Mouse (Mus musculus) frontal cortex, adult (tissue): ENCODE measurements around the gene Dpp9.
A peak's percentile ranks its signal among the peaks of the same experiment; 100 is the strongest.

ENCODE experiments used
- ATAC-seq: cut with Nextera tagmentation; 2 replicates; pipeline ENCODE4 v1.9.2; 2017; ENCODE audit warnings: mild to moderate bottlenecking, moderate library complexity, mixed read lengths; ENCODE audit not compliant: low TSS enrichment

Dpp9 gene

GRCm38 (mm10) chr17:56229943-56230342 lies 11.2 kb upstream of the Dpp9 start:
- peak; percentile 71 for ATAC-seq

GRCm38 (mm10) chr17:56226566-56226965 lies 7.9 kb upstream of the Dpp9 start:
- peak; percentile 46; the same call in 1 of the 2 replicates for ATAC-seq

- ATAC-seq, result no peak
These were observed 6.2 kb upstream of the Dpp9 start for GRCm38 (mm10) chr17:56224916-56225315.

- no peak for ATAC-seq
These were observed 1.1 kb upstream of the Dpp9 start for GRCm38 (mm10) chr17:56219805-56220204.

- no peak for ATAC-seq
These were observed 546 bp upstream of the Dpp9 start for GRCm38 (mm10) chr17:56219251-56219650.

- no peak for ATAC-seq
These were observed 1.0 kb downstream of the Dpp9 start for GRCm38 (mm10) chr17:56217670-56218069.

- no peak for ATAC-seq
These were observed 4.5 kb downstream of the Dpp9 start for GRCm38 (mm10) chr17:56214229-56214628.

- ATAC-seq, result no peak
These were observed 6.0 kb downstream of the Dpp9 start for GRCm38 (mm10) chr17:56212676-56213075.

- no peak for ATAC-seq
These were observed 7.6 kb downstream of the Dpp9 start for GRCm38 (mm10) chr17:56211090-56211489.

- no peak for ATAC-seq
These were observed 9.9 kb downstream of the Dpp9 start for GRCm38 (mm10) chr17:56208821-56209220.

- no peak for ATAC-seq
These were observed 10.7 kb downstream of the Dpp9 start for GRCm38 (mm10) chr17:56207963-56208530.

GRCm38 (mm10) chr17:56206986-56207674 lies 11.6 kb downstream of the Dpp9 start:
- no peak for ATAC-seq

GRCm38 (mm10) chr17:56206276-56206884 lies 12.3 kb downstream of the Dpp9 start:
- ATAC-seq, result no peak

- no peak for ATAC-seq
These were observed 15.0 kb downstream of the Dpp9 start for GRCm38 (mm10) chr17:56203729-56204128.

- ATAC-seq, result no peak
These were observed 16.2 kb downstream of the Dpp9 start for GRCm38 (mm10) chr17:56202476-56202875.

- ATAC-seq, result no peak
These were observed 17.1 kb downstream of the Dpp9 start for GRCm38 (mm10) chr17:56201642-56202041.

- no peak for ATAC-seq
These were observed 18.1 kb downstream of the Dpp9 start for GRCm38 (mm10) chr17:56200586-56200985.

GRCm38 (mm10) chr17:56196860-56197259 lies 21.8 kb downstream of the Dpp9 start:
- ATAC-seq, result no peak

GRCm38 (mm10) chr17:56194765-56195164 lies 23.9 kb downstream of the Dpp9 start:
- no peak for ATAC-seq

GRCm38 (mm10) chr17:56194357-56194756 lies 24.3 kb downstream of the Dpp9 start:
- no peak for ATAC-seq

- no peak for ATAC-seq
These were observed 27.4 kb downstream of the Dpp9 start for GRCm38 (mm10) chr17:56191266-56191665.

- no peak for ATAC-seq
These were observed 33.2 kb downstream of the Dpp9 start for GRCm38 (mm10) chr17:56185281-56186141.
